Mouse (Mus musculus) kidney, postnatal 0 days (tissue): ENCODE measurements at regions not wholly inside any gene's neighbourhood (a gene's known extent, or its start where the extent isn't known, plus 50 kb on each side); places are given as distances from the start of the nearest gene placed in this dataset.

Experiments
- ATAC-seq: fragments of 200-750 bp; cut with Nextera tagmentation; replicated peaks from 2 replicates; pipeline ENCODE4 v1.8.0; 2017; ENCODE audit warnings: low read depth, moderate number of reproducible peaks, moderate TSS enrichment, moderate library complexity; ENCODE audit not compliant: low FRiP score
- DNase-seq: peaks from one replicate; pipeline ENCODE4 v3.0.0-alpha.2; 2016; ENCODE audit warnings: low spot score
- H3K27ac ChIP-seq: fragments of 300-500 bp; sonication (generic); 2 replicates; pipeline ENCODE4 v1.5.1; 2014; ENCODE audit warnings: mild to moderate bottlenecking
- H3K27me3 ChIP-seq: fragments of 300-500 bp; sonication (generic); 2 replicates; pipeline ENCODE4 v1.6.1; 2014; ENCODE audit warnings: low read length, mixed read lengths; ENCODE audit not compliant: insufficient read depth
- H3K36me3 ChIP-seq: fragments of 300-500 bp; sonication (generic); 2 replicates; pipeline ENCODE4 v1.6.1; 2014; ENCODE audit warnings: low read length, mixed read lengths; ENCODE audit not compliant: insufficient read depth
- H3K4me1 ChIP-seq: fragments of 300-500 bp; sonication (generic); replicated peaks from 2 replicates; pipeline ENCODE4 v1.6.1; 2014; ENCODE audit warnings: antibody characterized with exemption, low read length, mixed read lengths; ENCODE audit not compliant: insufficient read depth
- H3K4me2 ChIP-seq: fragments of 300-500 bp; sonication (generic); 2 replicates; pipeline ENCODE4 v1.6.1; 2014; ENCODE audit warnings: mild to moderate bottlenecking, low read length, moderate library complexity, mixed read lengths
- H3K4me3 ChIP-seq: fragments of 300-500 bp; sonication (generic); replicated peaks from 2 replicates; pipeline ENCODE4 v1.5.1; 2014; ENCODE audit warnings: low read depth, low read length
- H3K9ac ChIP-seq: fragments of 300-500 bp; sonication (generic); 2 replicates; pipeline ENCODE4 v1.6.1; 2014; ENCODE audit warnings: low read depth, low read length
- H3K9me3 ChIP-seq: fragments of 300-500 bp; sonication (generic); replicated peaks from 2 replicates; pipeline ENCODE4 v1.6.1; 2016; ENCODE audit warnings: low read length, inconsistent platforms, mixed read lengths
- CTCF ChIP-seq: IDR thresholded peaks from 2 replicates; pipeline ENCODE4 v1.5.1; 2016; ENCODE audit warnings: antibody characterized with exemption, low read depth, mild to moderate bottlenecking, moderate library complexity
- WGBS: fragments of 180-500 bp; shearing (Covaris S2); extraction: QIAGEN DNeasy Blood & Tissue Kit; methylation state at CpG from one replicate; pipeline ENCODE4 v1.1.7; 2014; 5-methylcytosine and 5-hydroxymethylcytosine counted together

DNA sequence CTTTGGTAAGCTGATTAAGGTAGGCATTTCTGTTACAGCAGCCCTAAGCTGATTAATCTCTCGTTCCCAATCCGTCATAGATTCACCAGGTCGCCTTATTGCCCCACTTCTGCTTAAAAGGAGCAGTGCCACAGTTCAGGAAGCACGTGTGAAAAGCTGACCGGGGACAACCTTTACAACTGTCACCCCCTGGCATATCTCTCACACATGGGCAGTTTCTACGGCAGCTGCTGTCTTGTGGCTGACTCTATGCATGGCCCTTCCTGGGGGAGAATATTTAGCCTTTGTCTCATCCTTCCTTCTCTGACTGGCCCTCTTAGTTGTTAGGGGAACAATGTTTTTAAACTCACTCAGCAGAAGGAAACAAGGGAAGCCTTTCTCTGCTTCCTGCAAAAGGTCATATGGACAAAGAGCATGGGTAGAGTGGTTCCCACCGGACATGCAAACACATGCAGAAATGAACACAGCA lies 290.9 kb upstream of the Rnaseh2b start:
- peak; percentile 56 for DNase-seq
- Histone ChIP-seq H3K9me3 (no peaks in the 10 kb centered on the region), H3K36me3 (no peaks in the 10 kb centered on the region), H3K4me1 (peaks cover 12% of the 10 kb centered on the region), H3K4me3 (no peak overlapping the region), H3K9ac (no peak overlapping the region), H3K27ac (peak overlapping the region; percentile 81), H3K4me2 (0 out of 2 replicates have a peak overlapping the region, but pooled peaks have one; percentile 13), H3K27me3 (no peaks in the 10 kb centered on the region)
- WGBS: 23% methylated on average over 7 of the region's 7 CpGs
- ATAC-seq: no peak
- TF ChIP-seq CTCF: no peak

DNA sequence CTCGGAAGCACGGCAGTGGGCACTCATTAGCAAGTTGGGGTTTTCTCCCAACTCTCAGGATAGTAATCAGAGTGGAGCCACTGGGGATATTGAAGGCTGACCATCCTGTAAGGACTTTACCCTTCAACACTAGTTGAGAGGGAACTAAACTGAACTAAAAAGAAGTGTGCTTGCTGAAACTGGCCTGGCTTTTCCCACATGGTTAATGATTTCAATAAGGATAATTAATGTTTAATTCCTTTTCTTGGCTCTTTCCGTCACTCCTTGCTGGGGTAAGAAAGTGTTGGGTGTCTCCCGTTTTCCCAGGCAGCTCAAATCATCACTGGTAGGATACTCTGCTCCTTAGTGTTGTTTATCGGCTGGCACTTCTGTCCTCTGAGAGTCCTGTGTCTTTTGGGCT lies 290.3 kb upstream of the Rnaseh2b start:
- TF ChIP-seq CTCF: no peak
- ATAC-seq (peak; percentile 74), DNase-seq (peak; percentile 37)
- Histone ChIP-seq H3K27me3 (no peaks in the 10 kb centered on the region), H3K4me3 (no peak overlapping the region), H3K4me2 (no peak overlapping the region), H3K27ac (peak overlapping the region; percentile 81), H3K9ac (no peak overlapping the region), H3K36me3 (no peaks in the 10 kb centered on the region), H3K9me3 (no peaks in the 10 kb centered on the region), H3K4me1 (peaks cover 12% of the 10 kb centered on the region)
- 48% methylated on average over 5 of the region's 5 CpGs for WGBS

DNA sequence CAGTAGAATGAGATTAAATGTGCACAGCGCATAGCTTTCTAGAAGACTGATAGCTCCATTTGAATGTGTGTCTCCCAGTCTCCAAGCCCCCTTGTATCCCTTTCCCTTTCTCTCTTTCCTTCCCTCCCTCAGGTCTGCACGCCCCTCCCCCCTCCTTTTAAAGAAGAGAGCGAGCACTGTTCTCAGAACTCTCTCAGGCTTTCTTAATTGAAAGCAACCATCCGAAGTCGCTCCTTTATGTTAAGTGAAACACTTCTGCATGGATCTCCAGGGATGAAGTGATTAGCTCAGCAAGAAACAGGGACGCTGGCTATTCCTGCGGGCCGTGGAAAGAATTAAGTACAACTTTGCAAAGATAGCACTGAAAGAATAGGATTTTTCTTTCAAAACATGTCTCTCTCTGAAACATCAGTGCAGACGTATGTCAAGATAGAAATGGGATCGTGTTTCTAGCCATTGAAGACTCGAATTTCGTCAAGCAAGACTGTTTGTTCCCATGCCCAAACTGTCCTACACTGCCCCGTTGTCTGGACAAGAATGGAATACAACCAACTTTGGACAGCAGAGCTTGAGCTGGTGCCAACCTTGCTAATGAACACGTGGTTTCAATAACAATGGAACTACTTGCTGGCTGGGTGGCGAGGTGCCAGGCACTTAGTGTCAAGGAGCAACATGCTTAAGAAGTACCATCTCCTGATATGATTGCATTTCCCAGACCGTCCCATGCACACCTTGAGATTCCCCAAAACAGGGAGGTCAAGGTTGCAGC lies 289.2 kb upstream of the Rnaseh2b start:
- Histone ChIP-seq H3K27me3 (no peaks in the 10 kb centered on the region), H3K4me1 (peaks cover 12% of the 10 kb centered on the region), H3K9ac (no peak overlapping the region), H3K4me2 (no peak overlapping the region), H3K9me3 (no peaks in the 10 kb centered on the region), H3K27ac (no peak overlapping the region), H3K36me3 (no peaks in the 10 kb centered on the region), H3K4me3 (no peak overlapping the region)
- DNase-seq (peak; percentile 42), ATAC-seq (no peak)
- TF ChIP-seq CTCF: no peak
- WGBS: 49% methylated on average over 16 of the region's 16 CpGs

DNA sequence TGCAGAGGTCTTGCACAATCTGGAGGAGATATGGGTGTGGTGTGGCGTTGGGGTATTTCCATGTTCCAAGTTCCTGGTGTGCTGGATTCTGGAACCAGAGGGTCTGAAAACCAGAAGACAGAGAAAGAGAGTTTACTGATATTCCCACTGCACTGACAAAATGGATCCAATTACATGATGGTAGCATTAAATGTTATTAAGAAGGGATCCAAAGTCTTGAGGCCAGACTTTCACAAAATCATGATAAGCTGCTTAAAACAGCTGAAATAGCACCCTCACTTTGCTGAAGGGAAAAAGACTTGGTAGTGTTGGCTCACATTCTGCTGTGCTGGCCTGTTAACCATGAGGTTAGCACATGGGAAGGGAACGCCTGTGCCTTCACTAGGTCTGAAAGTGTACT lies 288.6 kb upstream of the Rnaseh2b start:
- H3K27ac ChIP-seq: no peak overlapping the region
- no peak for ATAC-seq
- no peaks in the 10 kb centered on the region for H3K36me3 ChIP-seq
- no peak for DNase-seq
- WGBS: 94% methylated on average over 2 of the region's 2 CpGs
- no peak overlapping the region for H3K4me2 ChIP-seq
- no peak overlapping the region for H3K4me3 ChIP-seq
- H3K4me1 ChIP-seq: peaks cover 12% of the 10 kb centered on the region
- no peak overlapping the region for H3K9ac ChIP-seq
- H3K27me3 ChIP-seq: no peaks in the 10 kb centered on the region
- H3K9me3 ChIP-seq: no peaks in the 10 kb centered on the region
- TF ChIP-seq CTCF: no peak

DNA sequence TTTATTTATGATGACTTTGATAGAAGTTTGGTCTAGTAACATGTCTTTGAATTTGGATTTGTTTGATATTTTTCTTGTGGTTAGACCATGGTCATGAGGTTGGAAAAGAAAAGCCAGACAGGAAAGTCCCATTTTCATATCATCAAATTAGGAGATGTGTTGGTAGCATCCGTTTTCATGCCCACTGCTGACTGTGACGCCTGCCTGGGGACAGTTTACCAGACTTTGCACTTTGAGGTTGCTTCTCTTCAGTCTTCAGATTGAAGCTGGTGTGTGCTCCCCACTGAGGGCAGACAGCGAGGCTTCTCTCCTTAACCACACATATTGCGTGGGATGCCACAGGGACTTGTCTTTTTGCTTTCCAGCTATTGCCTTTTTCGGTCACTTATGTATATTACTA lies 283.7 kb upstream of the Rnaseh2b start:
- Histone ChIP-seq H3K27ac (no peak overlapping the region), H3K4me3 (no peak overlapping the region), H3K9ac (no peak overlapping the region), H3K27me3 (no peaks in the 10 kb centered on the region), H3K9me3 (no peaks in the 10 kb centered on the region), H3K4me2 (no peak overlapping the region), H3K4me1 (0 out of 2 replicates have a peak, but pooled peaks cover under 1% of the 10 kb centered on the region), H3K36me3 (no peaks in the 10 kb centered on the region)
- ATAC-seq (no peak), DNase-seq (no peak)
- TF ChIP-seq CTCF: no peak
- 91% methylated on average over 5 of the region's 5 CpGs for WGBS

DNA sequence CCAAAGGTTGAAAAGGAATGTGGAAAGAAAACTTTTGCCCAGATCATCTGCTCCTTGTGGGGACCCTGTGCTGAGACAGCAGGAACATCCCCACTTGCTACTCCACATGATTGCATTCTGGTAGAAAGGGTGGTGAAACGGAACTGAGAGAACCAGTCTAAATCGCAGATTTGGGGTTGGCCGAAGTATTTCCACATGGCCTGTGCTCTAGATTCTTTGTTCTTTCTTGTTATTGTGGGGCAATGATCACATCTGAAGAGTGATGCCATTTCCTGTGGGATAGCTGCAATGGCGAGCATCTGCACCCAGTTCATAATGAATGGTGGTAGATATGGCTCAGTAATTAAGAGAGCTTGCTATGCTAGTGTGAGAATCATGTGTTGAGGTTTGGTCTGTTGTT lies 273.6 kb upstream of the Rnaseh2b start:
- Histone ChIP-seq H3K9me3 (no peaks in the 10 kb centered on the region), H3K4me1 (no peaks in the 10 kb centered on the region), H3K9ac (no peak overlapping the region), H3K27ac (no peak overlapping the region), H3K36me3 (no peaks in the 10 kb centered on the region), H3K27me3 (no peaks in the 10 kb centered on the region), H3K4me3 (no peak overlapping the region), H3K4me2 (no peak overlapping the region)
- 91% methylated on average over 4 of the region's 4 CpGs for WGBS
- TF ChIP-seq CTCF: no peak
- DNase-seq: no peak
- ATAC-seq: no peak
